Mouse (Mus musculus): ENCODE measurements around the gene Btaf1.

Gene Btaf1

GRCm38 (mm10) chr19:36925671-36926552 lies at the start of gene Btaf1:
Gene Btaf1 (plus strand): TSS chr19:36926079.
- DNase-seq (ENCODE audit: low spot score), result peak; percentile 84

DNA sequence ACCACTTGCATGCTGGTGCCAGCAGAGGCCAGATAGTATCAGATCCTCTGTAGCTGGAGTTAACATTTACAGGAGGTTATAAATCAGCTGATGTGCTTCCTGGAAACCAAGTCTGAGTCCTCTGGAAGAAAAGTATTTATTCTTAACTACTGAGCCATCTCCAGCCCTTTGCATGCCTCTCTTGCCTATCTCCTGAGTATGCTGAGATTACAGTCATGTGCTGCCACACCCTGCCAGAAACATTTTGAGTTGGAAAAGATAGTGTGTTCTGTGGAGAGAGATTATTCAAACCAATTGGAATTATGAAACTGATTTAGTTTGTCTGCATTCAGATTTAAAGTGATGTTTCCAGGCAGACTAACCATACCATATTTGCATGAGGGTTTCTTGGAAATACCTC lies 48.5 kb upstream of the Btaf1 start:
- no peak for DNase-seq (ENCODE audit: low spot score)

DNA sequence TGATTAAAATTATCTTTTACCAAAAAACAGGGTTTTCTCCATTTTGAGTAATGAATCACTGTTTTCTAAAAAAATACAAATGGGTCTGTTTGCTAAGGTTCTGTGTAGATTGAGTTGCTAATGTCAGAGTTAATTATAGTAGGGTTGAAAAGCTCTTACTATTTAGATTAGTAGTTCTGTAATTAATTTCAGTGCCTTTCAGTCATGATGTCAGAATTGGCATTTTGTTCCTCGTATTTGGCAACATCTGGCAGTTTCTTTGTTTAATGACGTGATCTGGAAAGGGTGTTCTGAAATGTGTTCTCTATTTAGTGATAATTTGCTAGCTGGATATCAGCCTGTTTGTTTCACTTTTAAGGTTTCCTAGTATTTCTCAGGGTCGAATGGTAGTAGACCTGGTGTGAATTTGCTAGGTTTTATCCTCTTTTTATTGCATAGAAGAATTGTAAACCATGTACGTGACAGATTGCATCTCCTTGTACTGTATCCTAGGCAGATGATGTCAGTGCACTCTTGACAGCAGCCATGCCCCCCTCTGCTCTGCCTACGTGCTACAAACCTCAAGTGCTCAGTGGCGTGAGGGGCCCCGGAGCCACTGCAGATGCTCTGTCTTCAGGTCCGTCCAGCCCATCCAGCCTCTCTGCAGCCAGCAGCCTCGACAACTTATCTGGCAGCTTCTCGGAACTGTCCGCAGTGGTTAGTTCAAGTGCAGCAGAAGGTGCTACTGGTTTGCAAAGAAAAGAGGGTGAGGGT lies 47.0 kb upstream of the Btaf1 start:
- no peak for DNase-seq (ENCODE audit: low spot score)

- no peak for DNase-seq (ENCODE audit: low spot score)
Observed at GRCm38 (mm10) chr19:36883119-36883518, 42.8 kb upstream of the Btaf1 start.

- DNase-seq (ENCODE audit: low spot score), result no peak
Observed at GRCm38 (mm10) chr19:36886316-36886715, 39.6 kb upstream of the Btaf1 start.

DNA sequence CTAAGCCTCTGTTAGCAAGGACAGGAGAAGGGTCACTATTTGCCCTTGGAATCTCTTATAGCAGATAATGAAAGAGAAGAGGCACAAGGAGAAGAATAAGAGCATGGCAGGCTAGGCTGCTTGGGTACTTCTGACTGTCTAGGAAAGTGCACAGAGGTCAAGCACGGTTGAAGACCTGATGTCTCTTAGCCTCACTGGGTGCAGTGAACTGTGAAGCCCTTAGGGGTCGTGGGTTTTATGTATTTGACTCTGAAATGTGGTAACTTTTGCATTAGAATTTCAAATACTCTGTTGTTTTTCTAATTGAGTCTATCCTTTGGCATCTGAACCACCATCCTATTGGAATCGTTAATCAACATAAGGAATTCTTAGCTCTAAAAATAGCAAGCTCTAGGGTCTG lies 38.2 kb upstream of the Btaf1 start:
- DNase-seq (ENCODE audit: low spot score), result no peak

- DNase-seq (ENCODE audit: low spot score), result no peak
Observed at GRCm38 (mm10) chr19:36891746-36892145, 34.1 kb upstream of the Btaf1 start.

DNA sequence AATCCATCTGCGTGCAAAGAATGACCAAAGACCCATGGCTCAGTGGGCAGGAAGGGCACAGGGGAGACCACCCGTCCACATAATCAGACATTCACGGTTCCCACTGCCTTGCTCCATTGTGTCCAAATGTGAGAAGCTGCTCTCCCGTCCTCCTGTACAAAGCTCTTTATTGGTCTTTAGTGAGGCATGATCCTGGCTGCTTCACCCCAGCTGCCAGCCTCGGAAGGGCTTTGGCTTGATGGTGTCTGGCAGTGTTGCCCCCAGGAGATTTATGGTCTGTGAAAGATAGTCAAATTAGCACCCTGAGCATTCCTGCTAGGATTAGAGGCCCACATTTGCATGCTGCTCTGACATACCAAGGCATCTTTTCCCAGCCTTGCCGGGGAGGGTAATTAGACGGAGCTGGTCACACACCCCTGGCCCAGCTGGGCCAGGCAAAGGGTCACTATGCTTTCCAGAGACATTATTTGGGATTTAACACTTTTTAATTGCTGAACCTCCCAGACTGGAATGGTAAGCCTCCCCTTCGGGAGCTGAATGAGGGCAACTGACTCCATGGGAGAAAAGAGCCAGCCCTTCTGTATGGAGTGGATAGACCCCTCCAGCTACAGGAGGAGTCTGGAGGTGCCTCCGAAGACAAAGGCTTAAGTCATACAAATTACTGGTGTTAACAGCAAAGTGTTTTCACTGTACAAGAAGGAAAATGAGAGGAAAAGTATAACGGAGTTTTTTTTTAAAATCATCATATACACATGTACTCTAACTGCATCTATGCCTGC lies 28.9 kb upstream of the Btaf1 start:
- no peak for DNase-seq (ENCODE audit: low spot score)

DNA sequence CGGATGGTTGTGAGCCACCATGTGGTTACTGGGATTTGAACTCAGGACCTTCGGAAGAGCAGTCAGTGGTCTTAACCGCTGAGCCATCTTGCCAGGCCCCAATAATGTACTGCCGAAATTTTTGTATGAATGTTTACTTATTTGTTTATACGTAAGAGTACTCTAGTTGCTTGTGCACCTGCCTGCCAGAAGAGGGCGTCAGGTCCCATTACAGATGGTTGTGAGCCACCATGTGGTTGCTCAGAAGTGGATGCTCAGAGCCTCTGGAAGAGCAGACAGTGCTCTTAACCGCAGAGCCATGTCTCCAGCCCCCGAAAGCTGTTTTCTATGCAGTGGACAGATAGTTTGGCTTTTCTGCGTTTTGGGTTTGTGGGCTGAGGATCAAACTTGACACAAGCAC lies 28.1 kb upstream of the Btaf1 start:
- DNase-seq (ENCODE audit: low spot score), result peak; percentile 12

- no peak for DNase-seq (ENCODE audit: low spot score)
Observed at GRCm38 (mm10) chr19:36903377-36903776, 22.5 kb upstream of the Btaf1 start.

DNA sequence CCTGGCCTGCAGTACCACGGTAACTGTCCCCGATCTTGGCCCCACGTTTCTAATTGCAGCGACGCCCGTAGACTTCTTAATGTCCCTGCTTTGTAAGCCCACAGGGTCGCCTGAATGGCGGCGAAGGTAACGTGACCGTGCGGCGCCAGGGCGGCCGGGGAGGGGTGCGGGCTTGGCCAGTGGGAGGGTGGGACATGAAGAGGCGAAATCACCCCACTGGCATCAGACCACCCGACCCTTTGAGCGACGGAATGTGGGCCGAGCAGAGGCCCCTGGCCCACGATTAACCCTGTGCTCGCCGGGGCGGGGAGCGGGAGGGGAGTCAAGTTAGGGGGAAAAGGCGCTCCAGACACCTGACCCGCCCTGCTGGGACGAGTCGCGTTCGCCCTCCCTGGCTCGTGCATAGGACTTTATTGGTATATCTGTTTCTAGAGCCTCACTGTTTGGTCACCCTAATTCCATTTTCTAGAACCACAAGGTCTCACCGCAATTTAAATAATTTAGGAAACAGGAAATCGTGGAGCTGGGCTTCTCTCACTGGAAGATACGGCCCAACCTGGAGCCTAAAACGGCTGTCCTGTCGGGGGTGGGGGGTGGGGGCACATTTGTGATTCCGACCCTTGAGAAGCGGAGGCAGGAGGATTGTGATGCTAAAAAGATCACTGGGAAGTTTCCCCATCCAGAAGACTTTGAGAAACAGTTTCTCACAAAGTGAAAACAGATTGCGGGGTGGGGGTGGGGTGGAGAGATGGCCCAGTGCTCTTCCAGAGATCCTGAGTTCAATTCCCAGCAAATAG lies 21.5 kb upstream of the Btaf1 start:
- peak; percentile 56 for DNase-seq (ENCODE audit: low spot score)

DNA sequence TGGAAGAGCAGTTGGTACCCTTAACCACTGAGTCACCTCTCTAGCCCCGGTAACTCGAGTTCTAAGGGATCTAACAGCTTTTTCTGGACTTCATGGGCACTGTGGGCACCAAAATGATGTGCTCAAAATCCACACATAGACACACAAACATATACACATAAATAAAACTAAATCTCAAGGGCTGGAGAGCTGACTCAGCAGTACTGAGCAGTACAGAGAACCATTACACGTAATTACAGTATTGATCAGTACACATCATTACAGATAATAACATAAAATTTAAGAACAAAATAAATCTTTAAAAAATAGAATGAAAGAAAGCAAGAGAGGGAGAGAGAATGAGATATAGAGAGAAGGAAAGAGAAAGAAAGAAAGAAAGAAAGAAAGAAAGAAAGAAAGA lies 16.7 kb upstream of the Btaf1 start:
- DNase-seq (ENCODE audit: low spot score), result no peak

DNA sequence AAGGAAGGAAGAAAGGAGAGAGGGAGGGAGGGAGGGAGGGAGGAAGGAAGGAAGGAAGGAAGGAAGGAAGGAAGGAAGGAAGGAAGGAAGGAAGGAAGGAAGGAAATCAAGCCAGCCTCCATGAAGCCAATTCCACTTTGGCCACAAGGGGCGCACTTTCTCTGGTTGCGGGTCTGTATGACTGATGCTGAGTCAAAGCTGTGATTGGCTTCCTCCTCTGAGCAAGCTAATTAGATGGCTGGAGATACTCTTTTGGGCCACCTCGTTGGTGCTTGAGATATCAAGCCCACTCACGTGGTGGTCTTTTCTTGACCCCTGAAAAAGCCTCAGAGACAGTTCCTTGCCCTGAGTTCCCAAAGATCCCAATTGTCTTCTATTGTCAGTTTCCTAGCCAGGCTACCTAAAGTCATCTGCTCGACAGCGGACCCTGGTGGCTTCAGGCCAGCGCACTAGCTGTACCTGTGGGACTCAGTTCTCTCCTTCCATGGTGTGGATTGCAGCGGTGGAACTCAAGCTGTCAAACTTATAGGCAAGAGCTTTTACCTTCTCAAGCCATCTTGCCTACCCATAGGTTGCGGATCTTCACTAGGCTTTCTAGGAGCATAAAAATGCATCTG lies 16.1 kb upstream of the Btaf1 start:
- peak; percentile 55 for DNase-seq (ENCODE audit: low spot score)

DNA sequence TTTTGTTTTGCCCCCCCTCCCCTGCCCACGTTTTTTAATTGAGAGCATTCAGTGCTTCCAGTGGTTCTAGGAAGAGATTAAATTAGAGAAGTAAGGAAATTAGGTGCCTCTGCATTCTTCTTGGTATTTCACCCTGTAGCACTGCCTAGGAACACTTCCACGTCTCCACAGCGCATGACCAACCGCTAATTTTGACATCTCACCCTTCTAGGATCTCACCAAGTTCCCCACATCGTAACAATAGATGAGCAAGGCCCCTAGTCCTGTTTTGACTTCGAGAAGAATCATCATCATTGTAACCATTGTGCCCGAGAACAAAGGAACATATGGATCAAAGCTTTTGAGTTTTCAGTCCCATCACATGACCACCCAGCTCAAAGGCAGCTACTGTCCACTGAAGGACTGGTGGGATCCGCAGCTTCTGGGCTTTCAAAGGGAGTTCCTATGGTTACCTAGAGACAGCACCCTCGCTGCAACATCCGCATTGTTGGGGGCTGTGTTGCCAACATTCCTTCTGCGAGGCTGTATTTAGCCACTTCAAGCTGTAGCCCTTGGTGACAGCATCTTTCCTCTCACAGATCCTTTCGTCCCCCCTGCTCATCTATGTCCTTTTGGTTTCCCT lies 15.3 kb upstream of the Btaf1 start:
- DNase-seq (ENCODE audit: low spot score), result no peak

DNA sequence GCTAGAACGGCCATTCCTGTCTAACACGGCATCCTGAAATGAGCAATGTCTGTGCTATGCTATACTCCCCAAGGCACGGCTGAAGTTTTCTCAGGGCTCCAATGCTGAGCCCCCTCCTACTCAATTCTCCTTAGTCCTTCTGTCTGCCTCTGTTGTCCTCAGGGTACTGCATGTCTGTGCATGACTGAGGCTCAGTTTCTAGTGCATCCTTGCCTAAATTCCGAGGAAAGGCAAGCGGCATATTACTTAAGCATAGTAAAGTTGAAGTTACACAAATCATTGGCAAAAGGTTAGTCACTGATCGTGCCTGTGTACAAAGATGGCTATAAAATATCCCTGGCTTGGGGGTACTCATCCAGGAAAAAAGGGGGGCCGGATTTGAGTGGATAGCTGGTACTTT lies 12.8 kb upstream of the Btaf1 start:
- no peak for DNase-seq (ENCODE audit: low spot score)

- no peak for DNase-seq (ENCODE audit: low spot score)
Observed at GRCm38 (mm10) chr19:36916206-36916605, 9.7 kb upstream of the Btaf1 start.

DNA sequence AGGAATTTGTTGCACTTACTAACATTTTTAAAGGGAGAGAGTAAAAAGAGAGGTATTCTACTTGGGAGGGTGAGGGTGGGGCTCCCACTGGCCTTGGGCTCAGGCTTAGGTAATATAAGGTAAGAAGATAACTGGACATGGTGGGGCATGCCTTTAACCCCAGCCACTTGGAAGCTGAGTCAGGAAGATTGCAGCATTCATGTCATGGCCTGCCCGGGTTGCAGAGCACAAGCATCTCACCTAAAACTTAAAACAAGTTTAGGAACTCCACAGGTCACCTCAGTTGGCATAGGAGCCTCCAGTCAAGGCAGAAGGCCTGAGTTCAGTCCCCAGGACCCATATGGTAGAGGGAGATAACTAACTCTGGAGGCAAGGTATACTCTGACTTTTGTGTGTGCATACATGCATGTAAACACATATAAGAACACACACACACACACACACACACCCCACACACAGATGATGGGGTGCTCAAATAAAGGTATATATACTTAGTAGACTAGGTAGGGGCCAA lies 8.9 kb upstream of the Btaf1 start:
- DNase-seq (ENCODE audit: low spot score), result no peak

GRCm38 (mm10) chr19:36918441-36919301 lies 7.2 kb upstream of the Btaf1 start:
- peak; percentile 80 for DNase-seq (ENCODE audit: low spot score)

DNA sequence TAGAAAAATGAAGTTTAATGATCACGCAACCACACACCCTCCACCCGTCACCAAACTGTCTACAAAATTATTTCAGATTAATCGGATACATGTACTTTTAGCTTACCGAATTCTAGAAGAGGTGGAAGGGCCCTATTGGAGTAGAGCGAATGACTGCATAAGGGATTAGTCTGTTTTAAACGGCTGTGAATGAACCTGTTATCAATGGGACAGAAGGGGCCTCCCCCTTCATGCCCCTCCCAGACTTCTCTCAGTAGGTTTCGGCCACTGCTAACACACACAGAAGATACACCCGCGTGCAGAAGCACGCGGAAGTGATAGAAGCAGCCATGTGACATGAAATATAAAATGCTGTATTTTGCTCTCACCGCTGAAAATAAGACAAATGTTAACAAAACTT lies 6.4 kb upstream of the Btaf1 start, which contains the start of gene Fgfbp3:
Fgfbp3 (minus strand) TSS at position 150 of the 400 bp plus-strand sequence.
- no peak for DNase-seq (ENCODE audit: low spot score)
